ENCODE assay signal across 8 mouse cellular contexts in genomic region chr4:155811929-155812664, GRCm38 (mm10). TPM values are rescaled to one million over a fixed set of nuclear protein-coding genes. Genes with fewer than 3 reads are reported as not detected.
A peak's percentile ranks its signal among the peaks of the same experiment; 100 is the strongest.
DNase-seq lines count a peak whose midpoint lies in the region; ATAC-seq lines count a peak whose summit lies in the region.

Gene Ccnl2, plus strand, starts transcription at chr4:155812489.

- peak within 1 kb of the TSS; percentile 97 for H3K27ac ChIP-seq in heart, embryonic 10.5 days
- peak within 1 kb of the TSS; percentile 95 for H3K27ac ChIP-seq in kidney, embryonic 15.5 days

- H3K4me2 ChIP-seq in kidney, embryonic 15.5 days, result peak within 1 kb of the TSS; percentile 77

- peak; percentile 97 for ATAC-seq in erythroblast, adult 5-6 weeks (replicated peaks; ENCODE audit: low FRiP score, poor library complexity, severe bottlenecking)
- peak; percentile 100 for ATAC-seq in kidney, embryonic 15.5 days (replicated peaks; ENCODE audit: low FRiP score)
- ATAC-seq in monocyte, adult 5-6 weeks (replicated peaks; ENCODE audit: insufficient number of reproducible peaks, low FRiP score, low TSS enrichment, poor library complexity, severe bottlenecking), result peak; percentile 99

- H3K4me3 ChIP-seq in heart, embryonic 10.5 days, result peak within 1 kb of the TSS; percentile 97
- H3K4me3 ChIP-seq in kidney, embryonic 15.5 days (replicated peaks), result peak within 1 kb of the TSS; percentile 98

- no peaks in the 10 kb centered on the region for H3K27me3 ChIP-seq in heart, embryonic 10.5 days (ENCODE audit: insufficient read depth, poor library complexity, severe bottlenecking)
- no peaks in the 10 kb centered on the region for H3K27me3 ChIP-seq in kidney, embryonic 15.5 days

- peaks cover 20% of the 10 kb centered on the region for H3K4me1 ChIP-seq in heart, embryonic 10.5 days
- peaks cover 22% of the 10 kb centered on the region for H3K4me1 ChIP-seq in kidney, embryonic 15.5 days

- no peaks in the 10 kb centered on the region for H3K9me3 ChIP-seq in heart, embryonic 10.5 days
- no peaks in the 10 kb centered on the region for H3K9me3 ChIP-seq in kidney, embryonic 15.5 days (replicated peaks)

- DNase-seq in B cell, adult 2 months, result peak; percentile 91 to 92
- peak; percentile 99 for DNase-seq in brain, adult 2 months (ENCODE audit: low read depth, low spot score)
- DNase-seq in heart, embryonic 10.5 days (ENCODE audit: low spot score), result peak; percentile 99
- peak; percentile 99 for DNase-seq in liver
- peak; percentile 92 to 96 for DNase-seq in spleen, postnatal 4 days (ENCODE audit: low spot score in 2 of 2)

- H3K9ac ChIP-seq in kidney, embryonic 15.5 days, result peak within 1 kb of the TSS; percentile 99

- peaks cover 78% of the 10 kb centered on the region for H3K36me3 ChIP-seq in heart, embryonic 10.5 days
- H3K36me3 ChIP-seq in kidney, embryonic 15.5 days, result peaks cover 77% of the 10 kb centered on the region

- under 1% methylated on average over 50 of the region's 60 CpGs for WGBS in heart, embryonic 10.5 days
- under 1% methylated on average over 60 of the region's 60 CpGs for WGBS in kidney, embryonic 15.5 days

RNA-seq across cellular contexts. Expression of gene Ccnl2, which starts in this region (rescaled TPM):
- total RNA-seq in erythroblast, adult 5-6 weeks (2015; ENCODE audit: low replicate concordance), result 117 and 136 TPM in 2 replicates
- 187 and 202 TPM in 2 replicates for total RNA-seq in erythroblast, adult 5-6 weeks (2017; ENCODE audit: low replicate concordance)
- polyA plus RNA-seq in heart, embryonic 10.5 days (2016; fragmentation: Nextera tagmentation; extraction: Ambion mirVana), result 131 and 150 TPM in 2 replicates
- 158 and 173 TPM in 2 replicates for polyA plus RNA-seq in kidney, embryonic 15.5 days (2015; fragmentation: Nextera tagmentation; extraction: Ambion mirVana)
- total RNA-seq in monocyte, adult 5-6 weeks (2017), result 228 to 239 TPM (median 228 TPM) in 3 replicates

Comparison
In these comparisons a context has a peak if more than half of its experiments do, and no peak if none do; other contexts are left out.
1. Peak in every context shown above with its lines: DNase-seq, ATAC-seq, H3K4me3 ChIP-seq and H3K27ac ChIP-seq.